Mouse (Mus musculus): ENCODE results near the gene Atxn1. TPM values are rescaled to one million over a fixed set of nuclear protein-coding genes. Genes with fewer than 3 reads are reported as not detected.

The Atxn1 gene
- total and polyA plus RNA-seq, 3 experiments = 0.39 to 1.1 TPM; not detected in 1

DNA sequence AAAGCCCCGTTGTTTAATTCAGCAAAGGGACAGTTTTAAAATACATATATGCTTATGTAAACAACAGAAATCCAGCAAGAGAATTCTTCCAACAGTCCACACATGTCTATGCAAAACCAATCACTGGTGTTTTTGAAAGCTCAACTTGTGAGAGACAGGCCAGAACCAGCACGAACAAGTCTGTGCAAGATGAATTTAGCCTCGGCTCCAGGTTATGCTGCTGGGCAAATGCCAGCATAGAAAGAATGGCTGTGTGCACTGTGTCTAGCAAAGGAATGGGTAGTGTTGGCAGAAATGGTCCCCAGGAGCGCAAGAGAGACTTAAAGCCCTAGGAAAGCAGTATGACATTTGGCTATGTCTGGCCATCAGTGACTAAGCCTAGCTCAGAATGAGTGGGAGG, 24.1 kb downstream of the Atxn1 start:
- H3K36me3 ChIP-seq (ENCODE audit: control insufficient read depth in 1 of 2, insufficient read depth in 2 of 2, low read length in 2 of 2) = no peaks in the 10 kb centered on the region
- H3K4me3 ChIP-seq (ENCODE audit: control insufficient read depth in 1 of 2, insufficient read depth in 1 of 2, low read depth in 2 of 2, low read length in 2 of 2) = no peak overlapping the region
- H3K4me1 ChIP-seq (ENCODE audit: control insufficient read depth in 1 of 2, insufficient read depth in 2 of 2, low read length in 2 of 2) = no peaks in the 10 kb centered on the region; a peak in 1 of 4 replicates
- no peak overlapping the region for H3K9ac ChIP-seq (ENCODE audit: control insufficient read depth, low read depth, low read length, poor library complexity, severe bottlenecking)
- no peaks in the 10 kb centered on the region for H3K27me3 ChIP-seq (ENCODE audit: control insufficient read depth in 1 of 2, insufficient read depth in 2 of 2, low read length in 2 of 2)
- TF ChIP-seq BHLHE40 (IDR thresholded peaks at IDR 0.05; ENCODE audit: borderline replicate concordance, low read depth, low read length) (no peak), EP300 (IDR thresholded peaks at IDR 0.05; ENCODE audit: low read depth in 1 of 2, low read length in 2 of 2) (no peak), ETS1 (IDR thresholded peaks at IDR 0.05; ENCODE audit: low read depth, low read length) (no peak), MAZ (IDR thresholded peaks at IDR 0.05; ENCODE audit: low read depth, low read length) (no peak), MAFK (IDR thresholded peaks at IDR 0.05; ENCODE audit: borderline replicate concordance, low read depth, low read length) (no peak), KAT2A (conservative IDR thresholded peaks at IDR 0.05; ENCODE audit: low read depth, low read length) (no peak), UBTF (IDR thresholded peaks at IDR 0.05; ENCODE audit: borderline replicate concordance, insufficient read depth, low read depth, low read length) (no peak), SMC3 (IDR thresholded peaks at IDR 0.05; ENCODE audit: low read depth, low read length) (no peak), CHD2 (IDR thresholded peaks at IDR 0.05; ENCODE audit: low read length) (no peak)
- no peak for DNase-seq (ENCODE audit: low read depth, low spot score)
- no peaks in the 10 kb centered on the region for H3K79me2 ChIP-seq (ENCODE audit: control insufficient read depth, insufficient read depth, low read length, poor library complexity)
- H3K27ac ChIP-seq (ENCODE audit: control insufficient read depth, low read depth, low read length) = no peak overlapping the region
- no peaks in the 10 kb centered on the region for H3K9me3 ChIP-seq (replicated peaks; ENCODE audit: insufficient read depth, low read length)

DNA sequence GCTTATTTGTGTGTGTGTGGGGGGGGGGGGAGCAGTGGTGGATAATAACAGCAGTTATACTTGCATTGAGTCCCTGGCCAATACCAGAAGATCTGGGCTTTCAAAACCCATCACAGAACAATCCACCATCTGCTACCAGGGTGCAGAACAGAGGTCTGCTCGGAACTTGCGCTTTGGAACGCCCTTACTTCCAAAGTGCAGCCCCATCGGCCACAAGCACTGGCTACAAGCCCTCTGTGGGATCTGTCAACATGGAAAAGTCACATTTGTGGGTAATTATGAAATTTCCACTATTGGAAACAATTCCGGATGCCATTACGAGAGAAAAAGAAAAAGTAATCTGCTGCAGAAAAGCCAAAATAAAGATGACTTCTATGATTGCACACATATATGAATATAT, 25.2 kb downstream of the Atxn1 start:
- no peaks in the 10 kb centered on the region for H3K36me3 ChIP-seq (ENCODE audit: control insufficient read depth in 1 of 2, insufficient read depth in 2 of 2, low read length in 2 of 2)
- H3K79me2 ChIP-seq (ENCODE audit: control insufficient read depth, insufficient read depth, low read length, poor library complexity) = no peaks in the 10 kb centered on the region
- no peak for DNase-seq (ENCODE audit: low read depth, low spot score)
- no peaks in the 10 kb centered on the region for H3K9me3 ChIP-seq (replicated peaks; ENCODE audit: insufficient read depth, low read length)
- H3K4me1 ChIP-seq (ENCODE audit: control insufficient read depth in 1 of 2, insufficient read depth in 2 of 2, low read length in 2 of 2) = no peaks in the 10 kb centered on the region; a peak in 1 of 4 replicates
- no peaks in the 10 kb centered on the region for H3K27me3 ChIP-seq (ENCODE audit: control insufficient read depth in 1 of 2, insufficient read depth in 2 of 2, low read length in 2 of 2)
- H3K27ac ChIP-seq (ENCODE audit: control insufficient read depth, low read depth, low read length) = no peak overlapping the region
- TF ChIP-seq POLR2AphosphoS2 (IDR thresholded peaks at IDR 0.05; ENCODE audit: low read length) (no peak), CTCF (IDR thresholded peaks at IDR 0.05 in 2 of 3, conservative IDR thresholded peaks at IDR 0.05 in 1 of 3; ENCODE audit: control insufficient read depth in 1 of 3, insufficient read depth in 1 of 3, low read depth in 2 of 3, low read length in 3 of 3, poor library complexity in 1 of 3, severe bottlenecking in 1 of 3) (no peak), EP300 (IDR thresholded peaks at IDR 0.05; ENCODE audit: low read depth in 1 of 2, low read length in 2 of 2) (no peak), KAT2A (conservative IDR thresholded peaks at IDR 0.05; ENCODE audit: low read depth, low read length) (no peak), ZKSCAN1 (IDR thresholded peaks at IDR 0.05; ENCODE audit: low read depth, low read length) (no peak), MAX (IDR thresholded peaks at IDR 0.05; ENCODE audit: low read length) (no peak), UBTF (IDR thresholded peaks at IDR 0.05; ENCODE audit: borderline replicate concordance, insufficient read depth, low read depth, low read length) (no peak), BHLHE40 (IDR thresholded peaks at IDR 0.05; ENCODE audit: borderline replicate concordance, low read depth, low read length) (no peak), ZMIZ1 (IDR thresholded peaks at IDR 0.05; ENCODE audit: low read depth, low read length) (no peak), CHD1 (IDR thresholded peaks at IDR 0.05; ENCODE audit: low read depth, low read length) (no peak), MAFK (IDR thresholded peaks at IDR 0.05; ENCODE audit: borderline replicate concordance, low read depth, low read length) (no peak), POLR2A (IDR thresholded peaks at IDR 0.05; ENCODE audit: control insufficient read depth in 1 of 2, insufficient read depth in 1 of 2, low read depth in 1 of 2, low read length in 2 of 2, poor library complexity in 1 of 2) (no peak), RAD21 (IDR thresholded peaks at IDR 0.05; ENCODE audit: low read depth, low read length) (no peak), POLR2AphosphoS5 (IDR thresholded peaks at IDR 0.05; ENCODE audit: borderline replicate concordance, low read depth, low read length) (no peak), HCFC1 (IDR thresholded peaks at IDR 0.05; ENCODE audit: low read depth, low read length) (no peak), CHD2 (IDR thresholded peaks at IDR 0.05; ENCODE audit: low read length) (no peak)
- H3K9ac ChIP-seq (ENCODE audit: control insufficient read depth, low read depth, low read length, poor library complexity, severe bottlenecking) = no peak overlapping the region
- H3K4me3 ChIP-seq (ENCODE audit: control insufficient read depth in 1 of 2, insufficient read depth in 1 of 2, low read depth in 2 of 2, low read length in 2 of 2) = no peak overlapping the region
